Mouse (Mus musculus): ENCODE measurements around the gene Wdr91. TPM values are rescaled to one million over a fixed set of nuclear protein-coding genes. Genes with fewer than 3 reads are reported as not detected.

Gene Wdr91
- polyA plus RNA-seq, 1 experiment = 56.0 TPM

DNA sequence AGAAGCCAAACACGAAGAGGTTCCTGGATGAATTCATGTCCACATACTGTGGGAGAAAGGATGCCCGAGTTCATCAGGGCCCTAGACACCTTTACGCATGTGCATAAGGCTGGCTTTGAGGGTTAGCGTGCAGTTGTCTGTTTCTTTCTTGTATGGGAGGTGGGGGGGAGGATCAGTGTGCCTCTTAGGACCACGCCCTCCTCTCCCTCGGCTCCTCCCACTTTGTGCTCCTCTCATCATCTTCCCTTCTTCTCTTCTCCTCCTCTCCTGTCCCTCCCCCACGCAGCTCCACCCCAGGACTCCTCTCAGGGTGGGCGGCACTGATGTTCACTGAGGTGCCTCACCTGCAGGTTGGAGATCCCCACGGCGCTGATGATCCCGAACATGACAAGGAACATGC, 37.8 kb upstream of the Wdr91 start:
- Histone ChIP-seq H3K27me3 (replicated peaks; ENCODE audit: control insufficient read depth, insufficient read depth, low read length) (no peaks in the 10 kb centered on the region), H3K4me1 (ENCODE audit: control insufficient read depth, insufficient read depth, low read length) (no peaks in the 10 kb centered on the region), H3K36me3 (ENCODE audit: control insufficient read depth, insufficient read depth, low read length) (no peaks in the 10 kb centered on the region), H3K27ac (ENCODE audit: insufficient read depth, low read depth, low read length) (no peak overlapping the region), H3K4me3 (ENCODE audit: insufficient read depth, low read depth, low read length) (no peak overlapping the region)
- 24% methylated on average over 11 of the region's 11 CpGs for WGBS
- TF ChIP-seq POLR2A (IDR thresholded peaks at IDR 0.05; ENCODE audit: low read depth, low read length) (no peak), CTCF (conservative IDR thresholded peaks at IDR 0.05; ENCODE audit: insufficient read depth, insufficient read length, low read depth, low read length) (no peak)
- no peak for DNase-seq

DNA sequence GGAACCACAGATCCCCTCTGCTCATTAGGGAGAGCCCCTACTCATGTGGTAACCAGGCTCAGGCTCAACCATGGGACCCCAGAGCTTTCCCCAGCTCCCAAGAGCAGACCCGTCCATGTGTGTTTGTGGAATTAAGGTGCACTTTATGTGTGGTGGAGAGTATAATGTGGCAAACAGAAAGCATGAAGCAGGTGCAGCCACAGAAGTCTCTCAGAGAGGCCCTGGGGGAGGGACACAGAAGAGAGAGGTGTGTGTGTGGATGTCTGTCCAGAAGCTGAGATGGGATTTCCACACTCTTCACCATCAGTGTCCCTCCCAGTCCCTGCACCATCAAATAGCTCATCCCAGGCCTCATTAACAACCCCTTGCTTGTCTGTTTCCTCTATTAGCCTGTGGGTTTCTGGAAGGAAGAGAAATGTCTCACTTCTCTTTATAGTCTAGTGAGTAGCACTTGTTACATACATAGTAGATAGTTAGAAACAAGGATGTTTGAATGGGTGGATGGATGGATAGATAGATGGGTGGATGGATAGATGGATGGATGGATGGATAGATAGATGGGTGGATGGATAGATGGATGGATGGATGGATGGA, 35.9 kb upstream of the Wdr91 start:
- Histone ChIP-seq H3K4me1 (ENCODE audit: control insufficient read depth, insufficient read depth, low read length) (no peaks in the 10 kb centered on the region), H3K27me3 (replicated peaks; ENCODE audit: control insufficient read depth, insufficient read depth, low read length) (no peaks in the 10 kb centered on the region)
- 79% methylated on average over 1 of the region's 1 CpGs for WGBS

DNA sequence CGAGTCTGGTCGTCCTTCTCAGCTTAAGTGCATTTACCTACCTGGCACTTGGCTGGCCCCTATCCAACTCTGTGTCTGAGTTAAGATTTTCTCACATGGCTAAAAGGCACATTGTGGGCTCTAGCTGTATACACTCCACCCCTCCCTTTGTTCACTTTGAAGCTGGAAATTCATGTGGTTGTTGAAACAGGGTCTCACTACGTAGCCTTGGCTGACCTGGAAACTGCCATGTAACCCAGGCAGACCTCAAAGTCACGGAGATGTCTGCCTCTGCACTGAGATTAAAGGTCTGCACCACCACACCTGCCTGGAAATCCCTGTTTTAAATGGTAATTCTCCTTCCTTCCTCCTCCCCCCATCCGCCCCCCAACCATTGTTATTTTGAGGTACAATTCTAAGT, 32.8 kb upstream of the Wdr91 start:
- TF ChIP-seq POLR2A (IDR thresholded peaks at IDR 0.05; ENCODE audit: low read depth, low read length) (no peak), CTCF (conservative IDR thresholded peaks at IDR 0.05; ENCODE audit: insufficient read depth, insufficient read length, low read depth, low read length) (no peak)
- Histone ChIP-seq H3K4me1 (ENCODE audit: control insufficient read depth, insufficient read depth, low read length) (no peaks in the 10 kb centered on the region), H3K36me3 (ENCODE audit: control insufficient read depth, insufficient read depth, low read length) (no peaks in the 10 kb centered on the region), H3K27me3 (replicated peaks; ENCODE audit: control insufficient read depth, insufficient read depth, low read length) (no peaks in the 10 kb centered on the region), H3K4me3 (ENCODE audit: insufficient read depth, low read depth, low read length) (no peak overlapping the region), H3K27ac (ENCODE audit: insufficient read depth, low read depth, low read length) (no peak overlapping the region)
- DNase-seq = no peak
- WGBS = 71% methylated on average over 5 of the region's 5 CpGs

More for the DNA sequence above, 35.9 kb upstream of the Wdr91 start:
- Histone ChIP-seq H3K27ac (ENCODE audit: insufficient read depth, low read depth, low read length) (no peak overlapping the region), H3K36me3 (ENCODE audit: control insufficient read depth, insufficient read depth, low read length) (no peaks in the 10 kb centered on the region), H3K4me3 (ENCODE audit: insufficient read depth, low read depth, low read length) (no peak overlapping the region)
- TF ChIP-seq POLR2A (IDR thresholded peaks at IDR 0.05; ENCODE audit: low read depth, low read length) = no peak
- TF ChIP-seq CTCF (conservative IDR thresholded peaks at IDR 0.05; ENCODE audit: insufficient read depth, insufficient read length, low read depth, low read length) = no peak
- DNase-seq = no peak

- no peak overlapping the region for H3K27ac ChIP-seq (ENCODE audit: insufficient read depth, low read depth, low read length)
- no peak for DNase-seq
- H3K27me3 ChIP-seq (replicated peaks; ENCODE audit: control insufficient read depth, insufficient read depth, low read length) = no peaks in the 10 kb centered on the region
- no peak for TF ChIP-seq CTCF (conservative IDR thresholded peaks at IDR 0.05; ENCODE audit: insufficient read depth, insufficient read length, low read depth, low read length)
- TF ChIP-seq POLR2A (IDR thresholded peaks at IDR 0.05; ENCODE audit: low read depth, low read length) = no peak
- WGBS = 88% methylated on average over 9 of the region's 9 CpGs
- no peaks in the 10 kb centered on the region for H3K36me3 ChIP-seq (ENCODE audit: control insufficient read depth, insufficient read depth, low read length)
- no peaks in the 10 kb centered on the region for H3K4me1 ChIP-seq (ENCODE audit: control insufficient read depth, insufficient read depth, low read length)
- no peak overlapping the region for H3K4me3 ChIP-seq (ENCODE audit: insufficient read depth, low read depth, low read length)
Observed at GRCm38 (mm10) chr6:34942446-34942845, 31.8 kb upstream of the Wdr91 start.

DNA sequence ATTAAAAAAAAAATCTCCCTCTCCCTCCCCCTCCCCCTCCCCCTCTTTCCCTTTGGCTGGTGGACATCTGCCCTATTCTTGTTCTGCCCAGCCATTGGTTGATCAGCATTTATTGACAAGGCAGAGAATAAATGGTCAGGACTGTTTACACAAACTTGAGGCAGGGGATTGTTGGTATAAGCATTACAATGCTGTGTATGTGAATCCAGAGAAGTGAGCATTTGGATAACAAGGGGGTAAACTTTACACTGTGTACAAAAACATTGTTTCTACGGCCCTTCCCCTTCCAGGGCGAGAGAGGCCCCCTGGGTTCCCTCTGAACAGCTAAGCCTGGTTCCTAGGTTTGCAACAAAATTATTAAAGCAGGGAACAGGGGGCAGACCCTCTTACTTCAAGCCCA, 30.8 kb upstream of the Wdr91 start:
- no peaks in the 10 kb centered on the region for H3K4me1 ChIP-seq (ENCODE audit: control insufficient read depth, insufficient read depth, low read length)
- TF ChIP-seq POLR2A (IDR thresholded peaks at IDR 0.05; ENCODE audit: low read depth, low read length) = no peak
- no peak for TF ChIP-seq CTCF (conservative IDR thresholded peaks at IDR 0.05; ENCODE audit: insufficient read depth, insufficient read length, low read depth, low read length)
- no peak overlapping the region for H3K27ac ChIP-seq (ENCODE audit: insufficient read depth, low read depth, low read length)
- H3K36me3 ChIP-seq (ENCODE audit: control insufficient read depth, insufficient read depth, low read length) = no peaks in the 10 kb centered on the region
- no peaks in the 10 kb centered on the region for H3K27me3 ChIP-seq (replicated peaks; ENCODE audit: control insufficient read depth, insufficient read depth, low read length)
- H3K4me3 ChIP-seq (ENCODE audit: insufficient read depth, low read depth, low read length) = no peak overlapping the region
- 81% methylated on average over 2 of the region's 2 CpGs for WGBS
- DNase-seq = no peak

DNA sequence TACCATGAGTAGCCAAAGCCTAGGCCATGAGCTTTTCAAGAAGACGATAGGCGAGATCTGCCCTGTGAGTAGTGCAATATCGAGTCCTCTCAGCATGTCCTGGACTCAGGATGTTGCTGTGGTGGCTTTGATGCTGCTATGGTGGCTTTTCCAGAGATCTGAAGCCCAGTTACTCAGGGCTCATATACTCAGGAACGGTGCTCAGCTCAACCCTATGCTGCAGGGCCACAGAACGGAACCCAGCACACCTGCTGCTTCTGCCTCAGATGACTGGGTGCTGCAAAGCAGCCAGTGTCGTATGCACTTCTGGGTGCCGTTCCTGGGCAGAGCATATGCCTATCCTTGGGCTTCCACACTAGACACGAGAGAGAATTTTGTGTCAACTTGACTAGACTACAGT, 28.8 kb upstream of the Wdr91 start:
- Histone ChIP-seq H3K4me1 (ENCODE audit: control insufficient read depth, insufficient read depth, low read length) (no peaks in the 10 kb centered on the region), H3K4me3 (ENCODE audit: insufficient read depth, low read depth, low read length) (no peak overlapping the region), H3K27me3 (replicated peaks; ENCODE audit: control insufficient read depth, insufficient read depth, low read length) (no peaks in the 10 kb centered on the region), H3K36me3 (ENCODE audit: control insufficient read depth, insufficient read depth, low read length) (no peaks in the 10 kb centered on the region), H3K27ac (ENCODE audit: insufficient read depth, low read depth, low read length) (no peak overlapping the region)
- TF ChIP-seq CTCF (conservative IDR thresholded peaks at IDR 0.05; ENCODE audit: insufficient read depth, insufficient read length, low read depth, low read length) = no peak
- TF ChIP-seq POLR2A (IDR thresholded peaks at IDR 0.05; ENCODE audit: low read depth, low read length) = no peak
- no peak for DNase-seq
- 92% methylated on average over 8 of the region's 8 CpGs for WGBS

- H3K4me1 ChIP-seq (ENCODE audit: control insufficient read depth, insufficient read depth, low read length) = no peaks in the 10 kb centered on the region
- TF ChIP-seq POLR2A (IDR thresholded peaks at IDR 0.05; ENCODE audit: low read depth, low read length) (no peak), CTCF (conservative IDR thresholded peaks at IDR 0.05; ENCODE audit: insufficient read depth, insufficient read length, low read depth, low read length) (no peak)
- H3K27ac ChIP-seq (ENCODE audit: insufficient read depth, low read depth, low read length) = no peak overlapping the region
Observed at GRCm38 (mm10) chr6:34938929-34939325, 28.3 kb upstream of the Wdr91 start.

More at GRCm38 (mm10) chr6:34938929-34939325, 28.3 kb upstream of the Wdr91 start:
- H3K36me3 ChIP-seq (ENCODE audit: control insufficient read depth, insufficient read depth, low read length) = no peaks in the 10 kb centered on the region
- WGBS = 46% methylated on average over 4 of the region's 4 CpGs
- H3K4me3 ChIP-seq (ENCODE audit: insufficient read depth, low read depth, low read length) = no peak overlapping the region
- no peaks in the 10 kb centered on the region for H3K27me3 ChIP-seq (replicated peaks; ENCODE audit: control insufficient read depth, insufficient read depth, low read length)
- no peak for DNase-seq

All from kidney, adult 2 months (tissue).